Mouse (Mus musculus) neural tube, embryonic 12.5 days (tissue): Measurements from ENCODE around the gene Actr2. TPM values are rescaled to one million over a fixed set of nuclear protein-coding genes. Genes with fewer than 3 reads are reported as not detected.
"Not testable (repeated sequence)": the region's sequence is repeated elsewhere in the genome, so short reads cannot be mapped to it uniquely, and the experiment has no call there.

Source experiments
- ATAC-seq: fragments of 200-750 bp; cut with Nextera tagmentation; 2 replicates; pipeline ENCODE4 v1.8.0; 2017; ENCODE audit warnings: low read depth, mild to moderate bottlenecking, moderate TSS enrichment, moderate library complexity; ENCODE audit not compliant: low FRiP score
- H3K27ac ChIP-seq: fragments of 300-500 bp; sonication (generic); 2 replicates; pipeline ENCODE4 v1.5.1; 2016
- H3K27me3 ChIP-seq: fragments of 300-500 bp; sonication (generic); replicated peaks from 2 replicates; pipeline ENCODE4 v1.6.1; 2016; ENCODE audit warnings: mild to moderate bottlenecking
- H3K36me3 ChIP-seq: fragments of 300-500 bp; sonication (generic); 2 replicates; pipeline ENCODE4 v1.6.1; 2016; ENCODE audit warnings: mild to moderate bottlenecking
- H3K4me1 ChIP-seq: fragments of 300-500 bp; sonication (generic); 2 replicates; pipeline ENCODE4 v1.6.1; 2016
- H3K4me2 ChIP-seq: fragments of 300-500 bp; sonication (generic); replicated peaks from 2 replicates; pipeline ENCODE4 v1.6.1; 2016; ENCODE audit warnings: mild to moderate bottlenecking
- H3K4me3 ChIP-seq: fragments of 300-500 bp; sonication (generic); 2 replicates; pipeline ENCODE4 v1.5.1; 2016
- H3K9ac ChIP-seq: fragments of 300-500 bp; sonication (generic); 2 replicates; pipeline ENCODE4 v1.6.1; 2016; ENCODE audit warnings: mild to moderate bottlenecking
- H3K9me3 ChIP-seq: fragments of 300-500 bp; sonication (generic); 2 replicates; pipeline ENCODE4 v1.6.1; 2016; ENCODE audit warnings: mild to moderate bottlenecking
- WGBS: fragments of 180-500 bp; shearing (Covaris S2); methylation state at CpG from one replicate; pipeline ENCODE4 v1.1.7; 2016; 5-methylcytosine and 5-hydroxymethylcytosine counted together
- polyA plus RNA-seq: library from polyadenylated mRNA; unstranded; fragments of >200 nt; fragmentation: Nextera tagmentation; extraction: Ambion mirVana; gene quantifications from 2 replicates; pipeline ENCODE4 v1.2.1, GENCODE M21; 2016

The Actr2 gene
- polyA plus RNA-seq, 1 experiment from 2014 or later = 145 TPM

GRCm38 (mm10) chr11:20037739-20038138, 75.0 kb downstream of the Actr2 start:
- Histone ChIP-seq H3K4me2 (no peak overlapping the region), H3K9ac (no peak overlapping the region), H3K4me1 (peaks cover 16% of the 10 kb centered on the region), H3K36me3 (no peaks in the 10 kb centered on the region), H3K4me3 (no peak overlapping the region), H3K27me3 (no peaks in the 10 kb centered on the region; the same call in 1 of the 2 replicates), H3K9me3 (no peaks in the 10 kb centered on the region), H3K27ac (no peak overlapping the region)
- ATAC-seq = no peak
- 88% methylated on average over 4 of the region's 4 CpGs for WGBS

GRCm38 (mm10) chr11:20035972-20036371, 76.7 kb downstream of the Actr2 start:
- peaks cover 6% of the 10 kb centered on the region for H3K4me1 ChIP-seq
- H3K36me3 ChIP-seq = no peaks in the 10 kb centered on the region
- no peaks in the 10 kb centered on the region; the same call in 1 of the 2 replicates for H3K27me3 ChIP-seq
- H3K4me2 ChIP-seq = no peak overlapping the region
- H3K9ac ChIP-seq = no peak overlapping the region
- no peaks in the 10 kb centered on the region for H3K9me3 ChIP-seq
- no peak; the same call in 1 of the 2 replicates for ATAC-seq
- H3K4me3 ChIP-seq = no peak overlapping the region
- 60% methylated on average over 7 of the region's 7 CpGs for WGBS
- H3K27ac ChIP-seq = no peak overlapping the region

GRCm38 (mm10) chr11:20035343-20035928, 77.3 kb downstream of the Actr2 start:
- no peak for ATAC-seq
- no peak overlapping the region for H3K4me3 ChIP-seq
- no peaks in the 10 kb centered on the region for H3K9me3 ChIP-seq
- H3K9ac ChIP-seq = no peak overlapping the region
- no peaks in the 10 kb centered on the region; the same call in 1 of the 2 replicates for H3K27me3 ChIP-seq
- H3K4me1 ChIP-seq = peaks cover 4% of the 10 kb centered on the region; the same call in 1 of the 2 replicates
- no peaks in the 10 kb centered on the region for H3K36me3 ChIP-seq
- H3K27ac ChIP-seq = no peak overlapping the region
- 61% methylated on average over 11 of the region's 11 CpGs for WGBS
- no peak overlapping the region for H3K4me2 ChIP-seq

- H3K36me3 ChIP-seq = no peaks in the 10 kb centered on the region
- no peak overlapping the region for H3K27ac ChIP-seq
- no peaks in the 10 kb centered on the region for H3K9me3 ChIP-seq
- no peak overlapping the region for H3K4me3 ChIP-seq
- H3K27me3 ChIP-seq = no peaks in the 10 kb centered on the region; the same call in 1 of the 2 replicates
- ATAC-seq = no peak
- H3K9ac ChIP-seq = no peak overlapping the region
- peaks cover 4% of the 10 kb centered on the region; the same call in 1 of the 2 replicates for H3K4me1 ChIP-seq
- no peak overlapping the region for H3K4me2 ChIP-seq
- 65% methylated on average over 14 of the region's 14 CpGs for WGBS
Observed at GRCm38 (mm10) chr11:20034337-20034947, 78.3 kb downstream of the Actr2 start.

GRCm38 (mm10) chr11:20033541-20034160, 79.1 kb downstream of the Actr2 start:
- Histone ChIP-seq H3K27ac (no peak overlapping the region), H3K4me2 (no peak overlapping the region), H3K9ac (no peak overlapping the region), H3K9me3 (no peaks in the 10 kb centered on the region), H3K27me3 (no peaks in the 10 kb centered on the region; the same call in 1 of the 2 replicates), H3K36me3 (no peaks in the 10 kb centered on the region), H3K4me1 (peaks cover under 1% of the 10 kb centered on the region; the same call in 1 of the 2 replicates), H3K4me3 (no peak overlapping the region)
- ATAC-seq = no peak
- 78% methylated on average over 6 of the region's 6 CpGs for WGBS

- H3K27me3 ChIP-seq = no peaks in the 10 kb centered on the region
- H3K27ac ChIP-seq = no peak overlapping the region
- WGBS = 41% methylated on average over 8 of the region's 8 CpGs
- H3K9ac ChIP-seq = no peak overlapping the region
- no peak for ATAC-seq
- no peaks in the 10 kb centered on the region for H3K9me3 ChIP-seq
- no peaks in the 10 kb centered on the region for H3K36me3 ChIP-seq
- no peaks in the 10 kb centered on the region for H3K4me1 ChIP-seq
- no peak overlapping the region for H3K4me3 ChIP-seq
- H3K4me2 ChIP-seq = no peak overlapping the region
Observed at GRCm38 (mm10) chr11:20031536-20031935, 81.2 kb downstream of the Actr2 start.

GRCm38 (mm10) chr11:20030973-20031372, 81.7 kb downstream of the Actr2 start:
- H3K4me2 ChIP-seq, H3K9ac ChIP-seq, H3K27me3 ChIP-seq, H3K4me3 ChIP-seq, H3K4me1 ChIP-seq, H3K9me3 ChIP-seq, H3K36me3 ChIP-seq, H3K27ac ChIP-seq, ATAC-seq: not testable (repeated sequence)
- 94% methylated on average over 5 of the region's 5 CpGs for WGBS

- no peak overlapping the region for H3K27ac ChIP-seq
- H3K4me3 ChIP-seq = no peak overlapping the region
- H3K4me2 ChIP-seq = no peak overlapping the region
- H3K36me3 ChIP-seq = peaks cover 8% of the 10 kb centered on the region; the same call in 1 of the 2 replicates
- H3K9ac ChIP-seq = no peak overlapping the region
- no peaks in the 10 kb centered on the region for H3K27me3 ChIP-seq
- WGBS = 93% methylated on average over 4 of the region's 4 CpGs
- ATAC-seq = no peak
- H3K4me1 ChIP-seq = no peaks in the 10 kb centered on the region
- no peaks in the 10 kb centered on the region for H3K9me3 ChIP-seq
Observed at GRCm38 (mm10) chr11:20029014-20029413, 83.7 kb downstream of the Actr2 start.

- Histone ChIP-seq H3K4me2 (no peak overlapping the region), H3K9ac (no peak overlapping the region), H3K27ac (no peak overlapping the region), H3K9me3 (no peaks in the 10 kb centered on the region), H3K36me3 (peaks cover 8% of the 10 kb centered on the region; the same call in 1 of the 2 replicates), H3K4me3 (no peak overlapping the region), H3K4me1 (no peaks in the 10 kb centered on the region), H3K27me3 (no peaks in the 10 kb centered on the region)
- WGBS = 91% methylated on average over 6 of the region's 6 CpGs
- no peak for ATAC-seq
Observed at GRCm38 (mm10) chr11:20028396-20028795, 84.3 kb downstream of the Actr2 start.

- Histone ChIP-seq H3K4me1 (no peaks in the 10 kb centered on the region), H3K9ac (no peak overlapping the region), H3K27ac (no peak overlapping the region), H3K9me3 (no peaks in the 10 kb centered on the region), H3K4me2 (no peak overlapping the region), H3K36me3 (peaks cover 8% of the 10 kb centered on the region; the same call in 1 of the 2 replicates), H3K4me3 (no peak overlapping the region), H3K27me3 (no peaks in the 10 kb centered on the region)
- no peak for ATAC-seq
- WGBS = 82% methylated on average over 9 of the region's 9 CpGs
Observed at GRCm38 (mm10) chr11:20027719-20028118, 85.0 kb downstream of the Actr2 start.

- no peak overlapping the region for H3K27ac ChIP-seq
- H3K4me2 ChIP-seq = no peak overlapping the region
- H3K4me1 ChIP-seq = no peaks in the 10 kb centered on the region
- H3K9me3 ChIP-seq = peaks cover 6% of the 10 kb centered on the region
- 75% methylated on average over 11 of the region's 11 CpGs for WGBS
- no peak for ATAC-seq
- no peak overlapping the region for H3K9ac ChIP-seq
- H3K27me3 ChIP-seq = no peaks in the 10 kb centered on the region
- peaks cover 20% of the 10 kb centered on the region for H3K36me3 ChIP-seq
- H3K4me3 ChIP-seq = no peak overlapping the region
Observed at GRCm38 (mm10) chr11:20025899-20026298, 86.8 kb downstream of the Actr2 start.

GRCm38 (mm10) chr11:20022911-20023482, 89.7 kb downstream of the Actr2 start:
- H3K4me2 ChIP-seq = no peak overlapping the region
- no peaks in the 10 kb centered on the region for H3K27me3 ChIP-seq
- H3K9ac ChIP-seq = no peak overlapping the region
- H3K9me3 ChIP-seq = peaks cover 31% of the 10 kb centered on the region
- ATAC-seq = no peak
- no peak overlapping the region for H3K4me3 ChIP-seq
- WGBS = 92% methylated on average over 14 of the region's 14 CpGs
- peaks cover 49% of the 10 kb centered on the region for H3K36me3 ChIP-seq
- no peak overlapping the region for H3K27ac ChIP-seq
- no peaks in the 10 kb centered on the region for H3K4me1 ChIP-seq
